Mouse (Mus musculus) thymus, postnatal 0 days (tissue): Measurements from ENCODE around the gene Nefh. TPM values are rescaled to one million over a fixed set of nuclear protein-coding genes. Genes with fewer than 3 reads are reported as not detected.
A peak's percentile ranks its signal among the peaks of the same experiment; 100 is the strongest.

ENCODE experiments used
- DNase-seq: peaks from one replicate; pipeline ENCODE4 v3.0.0-alpha.2; 2015; ENCODE audit warnings: low spot score
- microRNA-seq: library from miRNA; unstranded; fragments of <30 nt; microRNA quantifications from one replicate; pipeline ENCODE4, GENCODE M21; 2016; ENCODE audit warnings: borderline number of aligned reads
- polyA plus RNA-seq: library from polyadenylated mRNA; unstranded; fragments of >200 nt; fragmentation: Nextera tagmentation; extraction: Ambion mirVana; gene quantifications from 2 replicates; pipeline ENCODE4 v1.2.1, GENCODE M21; 2015

Gene Nefh
- polyA plus RNA-seq, 1 experiment from 2014 or later = 3.1 TPM

GRCm38 (mm10) chr11:4953401-4953800 lies 5.5 kb upstream of the Nefh start:
- DNase-seq = no peak

DNA sequence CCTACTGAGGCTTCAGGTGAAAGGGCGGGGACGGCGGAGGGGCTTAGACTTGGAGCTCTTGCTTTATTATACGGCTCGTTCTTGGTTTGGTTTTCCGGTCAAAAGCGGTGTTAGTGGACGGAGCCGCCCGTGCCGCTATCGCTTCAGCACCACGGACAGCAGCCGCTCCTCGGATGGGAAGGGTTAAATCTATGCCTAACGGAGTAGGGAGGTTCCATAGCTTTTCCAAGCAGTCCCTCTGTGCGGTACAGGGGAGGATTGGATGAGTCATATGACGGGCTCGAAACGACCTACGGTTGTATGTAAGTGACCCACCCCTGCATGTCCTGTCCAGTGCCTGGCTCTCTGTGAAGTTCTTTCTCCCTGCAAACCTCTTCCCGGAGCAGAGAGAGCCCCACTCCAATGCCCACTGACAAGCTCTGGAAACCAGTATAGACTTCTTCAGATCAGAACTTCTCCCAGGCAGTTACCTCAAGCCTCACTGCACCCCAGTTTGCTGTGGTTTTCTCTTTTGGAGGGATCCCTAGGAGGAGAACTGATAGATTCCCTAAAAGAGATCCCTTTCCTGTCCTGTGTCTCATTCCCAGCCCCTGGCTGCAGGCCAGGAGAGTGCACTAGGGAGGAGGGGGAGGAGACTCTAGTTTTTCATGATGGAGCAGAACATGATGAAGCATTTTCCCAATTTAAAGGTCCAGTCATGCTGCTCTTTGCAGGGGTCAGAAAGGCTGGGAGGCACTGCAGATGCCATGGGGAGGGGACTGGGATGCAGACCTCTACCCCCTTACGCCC lies 1.6 kb upstream of the Nefh start:
- DNase-seq = peak; percentile 43

DNA sequence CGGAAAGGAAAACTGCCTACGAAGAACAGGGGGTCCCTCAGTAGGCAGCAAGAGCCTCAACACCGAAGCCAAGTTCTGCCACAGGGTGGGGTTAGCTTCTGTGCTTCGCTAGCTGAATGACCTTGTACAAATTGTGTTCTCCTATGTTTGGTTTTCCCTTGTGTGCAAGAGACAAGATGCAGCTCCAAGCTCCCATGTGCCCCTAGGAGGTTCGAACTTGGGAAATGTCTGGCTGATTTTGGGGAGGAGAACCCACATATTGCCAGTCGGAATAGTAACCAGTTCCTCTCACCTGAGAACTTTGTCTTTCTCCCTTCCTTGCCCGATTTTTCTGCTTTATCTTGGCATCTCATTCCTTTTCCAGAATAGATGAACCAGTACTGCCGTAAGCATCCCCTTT lies 928 bp upstream of the Nefh start:
- no peak for DNase-seq

DNA sequence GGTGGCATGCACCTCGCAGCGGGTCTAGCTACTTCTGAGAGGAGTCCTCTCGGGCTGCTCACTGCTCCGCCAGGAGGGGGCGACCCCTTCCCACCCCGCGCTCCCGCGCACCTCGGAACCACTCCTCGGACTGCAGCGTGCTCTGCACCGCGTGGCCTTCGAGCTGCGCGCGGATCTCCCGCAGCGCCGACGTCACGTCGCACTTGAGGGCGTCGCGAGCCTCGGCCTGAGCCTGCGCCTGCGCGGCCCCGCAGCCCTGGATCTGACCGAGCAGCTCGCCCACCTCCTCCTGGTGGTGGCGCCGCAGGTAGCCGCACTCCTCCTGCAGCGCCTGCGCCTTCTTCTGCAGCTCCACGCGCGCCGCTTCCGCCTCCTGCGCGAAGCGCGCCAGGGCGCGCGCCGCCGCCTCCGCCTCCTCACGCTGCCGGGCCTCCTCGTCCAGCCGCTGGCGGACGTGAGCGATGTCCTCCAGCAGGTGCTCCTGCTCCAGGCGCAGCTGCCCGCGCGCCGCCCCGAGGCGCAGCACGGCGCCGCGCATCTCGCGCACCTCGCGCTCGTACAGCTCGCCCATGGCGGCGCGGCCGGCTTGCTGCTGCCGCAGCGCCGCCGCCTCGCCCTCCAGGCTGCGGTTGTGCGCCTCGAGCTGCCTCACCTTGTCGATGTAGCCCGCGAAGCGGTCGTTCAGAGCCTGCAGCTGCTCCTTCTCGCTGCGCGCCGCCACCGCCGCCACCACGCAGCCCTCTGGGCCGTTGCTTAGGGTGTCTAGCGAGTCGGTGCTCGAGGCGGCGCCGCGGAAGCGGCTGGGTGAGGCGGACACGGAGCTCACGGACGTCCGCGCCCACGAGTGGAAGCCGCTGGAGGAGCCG lies 684 bp downstream of the Nefh start:
- DNase-seq = peak; percentile 84

DNA sequence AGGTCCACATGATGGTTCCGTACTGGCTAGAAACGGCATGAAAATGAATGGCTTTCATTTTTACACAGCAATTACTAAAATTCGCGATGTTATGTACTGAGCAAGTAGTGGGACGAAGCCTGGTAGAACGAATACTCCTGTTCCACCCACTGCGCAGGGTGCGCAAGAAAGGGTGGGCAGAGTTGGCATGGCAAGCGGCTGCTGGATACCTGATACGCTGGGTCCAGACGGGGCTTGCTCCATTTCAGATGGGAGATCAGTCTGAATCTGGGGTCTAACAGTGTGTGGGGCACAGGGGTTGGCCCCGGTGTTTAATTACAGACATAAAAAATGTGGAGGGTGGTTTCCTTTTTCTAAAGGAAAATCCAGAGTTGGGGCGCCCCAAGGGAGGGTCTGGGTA lies 1.3 kb downstream of the Nefh start:
- DNase-seq = no peak

DNA sequence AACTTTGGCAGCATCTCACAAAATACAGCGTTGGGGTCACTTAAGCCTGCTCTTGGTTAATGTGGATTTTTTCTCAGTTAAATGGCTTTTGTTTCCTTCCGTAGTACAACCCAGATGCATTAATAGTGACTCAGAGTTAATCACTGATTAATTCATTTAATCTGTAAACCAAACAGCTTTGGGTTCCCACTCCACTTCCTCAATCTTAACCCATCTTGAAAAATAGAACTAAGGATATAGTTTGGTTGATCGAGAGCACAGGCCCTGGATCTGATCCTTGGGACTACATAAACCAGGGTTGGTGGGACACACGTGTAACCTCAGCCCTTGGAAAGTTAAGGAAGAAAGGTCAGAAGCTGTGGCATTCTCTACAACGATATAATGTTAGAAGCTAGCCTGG lies 11.6 kb downstream of the Nefh start:
- DNase-seq = no peak

- no peak for DNase-seq
Measured at GRCm38 (mm10) chr11:4931009-4931601, 16.8 kb downstream of the Nefh start.

- DNase-seq = no peak
Measured at GRCm38 (mm10) chr11:4927224-4927623, 20.6 kb downstream of the Nefh start.

DNA sequence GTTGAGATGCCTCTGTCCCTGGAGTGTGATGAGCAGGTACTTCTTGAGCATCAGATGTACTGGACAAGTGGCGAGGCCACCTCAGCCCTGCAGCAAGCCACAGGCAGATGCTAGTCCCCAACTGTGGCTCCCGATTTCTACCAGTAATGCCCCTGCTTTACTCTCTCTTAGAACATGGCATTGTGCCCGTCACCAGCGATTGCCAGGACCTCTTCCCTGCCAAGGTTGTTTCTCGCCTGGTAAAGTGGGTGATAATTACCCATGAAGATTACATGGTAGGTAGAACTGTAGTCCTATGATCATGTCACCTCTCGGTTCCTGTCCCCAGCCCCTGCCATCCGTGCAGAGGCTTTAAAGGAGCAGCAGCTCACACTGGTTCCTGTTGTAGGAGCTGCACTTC lies 26.1 kb downstream of the Nefh start:
- no peak for DNase-seq

- no peak for DNase-seq
Measured at GRCm38 (mm10) chr11:4921281-4921680, 26.6 kb downstream of the Nefh start.

DNA sequence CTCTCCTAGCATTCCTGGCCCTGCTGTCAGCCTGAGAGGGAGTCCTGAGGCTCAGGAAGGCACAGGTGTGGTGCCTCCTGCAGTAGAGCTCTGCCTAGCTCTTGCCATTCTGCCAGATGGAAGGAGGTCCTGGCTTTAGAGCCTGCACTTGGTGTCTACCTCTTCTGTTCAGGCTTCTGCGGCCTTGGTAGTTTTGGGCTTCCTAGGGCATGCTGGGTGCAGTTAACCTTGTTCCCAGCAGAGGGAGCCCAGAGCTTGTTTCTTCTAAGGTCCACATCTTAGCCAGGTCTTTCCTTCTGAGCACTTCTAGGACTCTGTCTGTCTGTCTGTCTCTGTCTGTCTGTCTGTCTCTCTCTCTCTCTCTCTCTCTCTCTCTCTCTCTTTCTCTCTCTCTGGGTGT lies 31.8 kb downstream of the Nefh start:
- DNase-seq = peak; percentile 74

DNA sequence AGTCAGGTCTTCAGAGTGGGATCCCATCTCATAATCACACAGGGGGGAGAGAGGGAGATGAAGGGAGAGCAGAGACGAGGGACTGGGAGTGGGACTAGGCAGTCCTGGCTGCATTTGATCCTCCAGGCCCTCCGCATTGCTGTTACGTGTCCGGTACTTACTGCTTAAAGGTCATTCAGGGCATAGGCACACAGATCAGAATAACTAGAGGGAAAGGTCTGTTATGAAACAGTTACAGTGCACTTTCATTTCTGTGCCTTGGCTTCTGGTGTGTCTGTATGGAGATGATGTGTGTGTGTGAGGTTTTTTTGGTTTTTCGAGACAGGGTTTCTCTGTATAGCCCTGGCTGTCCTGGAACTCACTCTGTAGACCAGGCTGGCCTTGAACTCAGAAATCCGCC lies 41.6 kb downstream of the Nefh start:
- no peak for DNase-seq

- no peak for DNase-seq
Measured at GRCm38 (mm10) chr11:4901956-4902355, 45.9 kb downstream of the Nefh start.

DNA sequence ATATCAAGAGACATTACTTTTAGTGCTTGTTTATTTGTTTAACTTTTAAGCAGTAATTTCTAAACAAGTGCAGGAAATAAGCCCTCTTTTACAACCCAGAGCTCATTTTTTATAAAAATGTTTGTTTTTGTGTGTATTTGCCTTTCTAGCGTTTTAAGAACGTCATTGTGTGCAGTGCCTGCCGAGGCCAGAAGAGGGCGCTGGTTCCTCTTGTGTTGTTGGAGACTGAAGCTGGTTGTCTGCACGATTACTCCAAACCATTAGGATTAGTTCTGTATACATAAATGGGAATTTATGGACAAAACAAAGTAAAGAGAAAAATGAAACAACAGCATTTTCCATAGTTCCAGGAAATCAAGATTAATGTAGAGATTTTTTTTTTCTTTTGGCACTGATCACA lies 47.4 kb downstream of the Nefh start:
- DNase-seq = peak; percentile 20

DNA sequence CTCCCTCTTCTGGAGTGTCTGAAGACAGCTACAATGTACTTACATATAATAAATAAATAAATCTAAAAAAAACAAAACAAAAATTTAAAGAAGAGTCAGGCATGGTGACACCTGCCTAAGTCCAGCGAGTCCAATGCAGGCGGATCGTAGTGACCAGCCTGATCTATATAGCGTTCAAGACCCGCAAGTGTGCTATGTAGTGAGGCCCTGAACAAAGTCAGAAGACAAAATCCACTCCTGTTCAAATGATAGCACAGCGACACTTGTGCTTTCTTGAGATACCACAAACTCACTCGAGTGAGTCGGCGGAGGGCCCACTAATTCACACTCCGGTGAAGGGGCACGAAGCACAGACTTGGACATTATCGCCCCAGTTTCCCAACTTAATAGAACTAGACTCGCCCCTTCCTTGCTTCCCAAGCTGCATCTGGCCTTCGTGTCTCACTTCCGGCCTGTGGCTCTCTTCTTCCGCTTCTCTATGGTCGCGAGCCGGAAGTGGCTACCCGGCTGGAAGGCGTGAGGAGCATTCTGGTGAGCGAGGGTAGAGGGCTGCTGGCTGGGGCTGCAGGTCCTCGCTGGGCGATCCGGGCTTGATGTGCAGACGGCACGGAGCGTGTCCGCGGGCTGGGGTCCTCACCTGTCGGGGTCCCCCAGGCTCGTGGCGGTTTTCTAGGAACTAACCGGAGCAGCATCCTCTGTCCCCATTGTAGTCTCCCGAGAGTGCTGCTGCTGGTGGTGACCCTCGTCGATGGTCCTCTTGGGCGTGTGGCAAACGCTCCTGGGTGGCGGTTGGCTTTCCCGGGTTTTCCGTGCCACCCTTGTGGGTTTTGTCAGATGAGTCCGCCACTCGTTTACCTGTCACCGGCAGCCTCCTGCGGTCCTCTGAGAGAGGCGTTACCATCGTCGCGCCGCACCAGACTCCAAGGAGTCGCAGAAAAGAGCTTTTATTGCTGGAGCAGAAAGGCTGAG lies 52.7 kb downstream of the Nefh start, which contains the start of gene Thoc5:
Thoc5 (plus strand) TSS at position 473 of the 969 bp plus-strand sequence.
- DNase-seq = peak; percentile 84

Small RNAs within 50 kb of the gene (microRNA-seq; reads per million reads assigned to microRNA genes)
- not detected for gene Mir6918

Other genes starting within 250 kb of the Nefh start
- 1,084 and 1,132 TPM in 2 replicates for gene Uqcr10, start 243.7 kb downstream of the Nefh start, polyA plus RNA-seq
- gene Zmat5, start 243.4 kb downstream of the Nefh start, polyA plus RNA-seq = 91.0 and 95.8 TPM in 2 replicates
- 0.16 and 0.17 TPM in 2 replicates for gene Cabp7, start 201.3 kb downstream of the Nefh start, polyA plus RNA-seq
- 25.5 and 28.3 TPM in 2 replicates for gene Nf2, start 98.5 kb downstream of the Nefh start, polyA plus RNA-seq
- gene Nipsnap1, start 74.1 kb downstream of the Nefh start, polyA plus RNA-seq = 46.8 and 50.8 TPM in 2 replicates
- 35.4 and 37.7 TPM in 2 replicates for gene Thoc5, start 52.7 kb downstream of the Nefh start, polyA plus RNA-seq
- gene Ap1b1, start 38.8 kb upstream of the Nefh start, polyA plus RNA-seq = 56.7 and 59.0 TPM in 2 replicates
- 4.2 and 5.9 TPM in 2 replicates for gene Rasl10a, start 110.1 kb upstream of the Nefh start, polyA plus RNA-seq
- 12.0 and 12.2 TPM in 2 replicates for gene Gas2l1, start 117.3 kb upstream of the Nefh start, polyA plus RNA-seq
- 17.9 and 19.8 TPM in 2 replicates for gene Rhbdd3, start 150.9 kb upstream of the Nefh start, polyA plus RNA-seq
- 501 and 565 TPM in 2 replicates for gene Ewsr1, start 151.2 kb upstream of the Nefh start, polyA plus RNA-seq
- gene Emid1, start 204.2 kb upstream of the Nefh start, polyA plus RNA-seq = 46.1 and 51.0 TPM in 2 replicates